Mouse (Mus musculus) stomach, postnatal 0 days (tissue): Measurements from ENCODE around the gene Arhgap15.

Experiments used
- CTCF ChIP-seq: IDR thresholded peaks from 2 replicates; pipeline ENCODE4 v1.5.1; 2016; ENCODE audit warnings: antibody characterized with exemption, low read depth, mild to moderate bottlenecking, moderate library complexity
- EP300 ChIP-seq: optimal IDR thresholded peaks from 2 replicates; pipeline ENCODE3; 2016; ENCODE audit warnings: antibody characterized with exemption

- TF ChIP-seq CTCF (no peak), EP300 (no peak)
Observed at GRCm38 (mm10) chr2:44147971-44148370, 399.3 kb downstream of the Arhgap15 start.
